Mouse (Mus musculus) activated CD4-positive, CD25-positive, alpha-beta regulatory T cell, adult 9 weeks (primary cell): ENCODE measurements around the gene Plin3. TPM values are rescaled to one million over a fixed set of nuclear protein-coding genes. Genes with fewer than 3 reads are reported as not detected.

Experiments used
- polyA plus RNA-seq: library from polyadenylated mRNA; unstranded; fragments of 100-300 nt; shearing (Covaris generic); gene quantifications from one replicate; pipeline ENCODE4 v1.2.1, GENCODE M21; 2017

Plin3 gene
- 40.9 TPM for polyA plus RNA-seq

GRCm38 (mm10) chr17:56292531-56293222 is at the start of gene Plin3:
Gene Plin3, minus strand, starts transcription at chr17:56292873.

GRCm38 (mm10) chr17:56325450-56326152 is 32.9 kb upstream of the Plin3 start, which contains the start of gene Kdm4b:
Gene Kdm4b, plus strand, starts transcription at chr17:56326062.

GRCm38 (mm10) chr17:56303160-56303846 is 10.6 kb upstream of the Plin3 start, which contains the start of gene Uhrf1:
Gene Uhrf1, plus strand, starts transcription at chr17:56303321.

GRCm38 (mm10) chr17:56300186-56300585 is 7.5 kb upstream of the Plin3 start, which contains the start of gene Arrdc5:
Gene Arrdc5, minus strand, starts transcription at chr17:56300286.

GRCm38 (mm10) chr17:56276643-56277566 is 15.8 kb downstream of the Plin3 start, which contains the start of gene Ticam1:
Gene Ticam1, minus strand, starts transcription at chr17:56276786.

GRCm38 (mm10) chr17:56256239-56256881 is 36.3 kb downstream of the Plin3 start, which contains the start of gene Fem1a:
Gene Fem1a, plus strand, starts transcription at chr17:56256810.

Other genes starting within 250 kb of the Plin3 start
- 75.5 TPM for gene Ubxn6, start 217.8 kb downstream of the Plin3 start, polyA plus RNA-seq
- gene Hdgfl2, start 213.2 kb downstream of the Plin3 start, polyA plus RNA-seq: 139 TPM
- not detected for gene Plin4, start 183.1 kb downstream of the Plin3 start, polyA plus RNA-seq
- gene Plin5, start 175.3 kb downstream of the Plin3 start, polyA plus RNA-seq: not detected
- gene Lrg1, start 170.9 kb downstream of the Plin3 start, polyA plus RNA-seq: not detected
- not detected for gene Sema6b, start 152.5 kb downstream of the Plin3 start, polyA plus RNA-seq
- 34.1 TPM for gene Tnfaip8l1, start 130.4 kb downstream of the Plin3 start, polyA plus RNA-seq
- 60.7 TPM for gene Mydgf, start 109.0 kb downstream of the Plin3 start, polyA plus RNA-seq
- 40.5 TPM for gene Dpp9, start 74.0 kb downstream of the Plin3 start, polyA plus RNA-seq
- gene Fem1a, start 36.1 kb downstream of the Plin3 start, polyA plus RNA-seq: 3.4 TPM
- gene Ticam1, start 16.1 kb downstream of the Plin3 start, polyA plus RNA-seq: 8.1 TPM
- gene Arrdc5, start 7.4 kb upstream of the Plin3 start, polyA plus RNA-seq: not detected
- 25.1 TPM for gene Uhrf1, start 10.4 kb upstream of the Plin3 start, polyA plus RNA-seq
- 15.9 TPM for gene Kdm4b, start 33.2 kb upstream of the Plin3 start, polyA plus RNA-seq
- gene Ptprs, start 183.6 kb upstream of the Plin3 start, polyA plus RNA-seq: 13.4 TPM
- not detected for gene Znrf4, start 219.6 kb upstream of the Plin3 start, polyA plus RNA-seq